Mouse (Mus musculus) limb, embryonic 14.5 days (tissue): Measurements from ENCODE around the gene Mthfsd. TPM values are rescaled to one million over a fixed set of nuclear protein-coding genes. Genes with fewer than 3 reads are reported as not detected.

Experiments used
- ATAC-seq: fragments of 200-750 bp; cut with Nextera tagmentation; 2 replicates; pipeline ENCODE4 v1.8.0; 2017; ENCODE audit warnings: low read depth, moderate number of reproducible peaks, moderate TSS enrichment; ENCODE audit not compliant: low FRiP score
- DNase-seq: peaks from one replicate; pipeline ENCODE4 v3.0.0-alpha.2; 2015; ENCODE audit warnings: low spot score
- H3K27ac ChIP-seq: fragments of 300-500 bp; sonication (generic); replicated peaks from 2 replicates; pipeline ENCODE4 v1.5.1; 2014; ENCODE audit warnings: low read depth, mild to moderate bottlenecking, low read length, moderate library complexity, mixed read lengths
- H3K27me3 ChIP-seq: fragments of 300-500 bp; sonication (generic); 2 replicates; pipeline ENCODE4 v1.6.1; 2014; ENCODE audit warnings: low read length, mixed read lengths; ENCODE audit not compliant: control insufficient read depth, insufficient read depth
- H3K36me3 ChIP-seq: fragments of 300-500 bp; sonication (generic); 2 replicates; pipeline ENCODE4 v1.6.1; 2014; ENCODE audit warnings: mild to moderate bottlenecking, low read length, moderate library complexity, mixed read lengths; ENCODE audit not compliant: control insufficient read depth, insufficient read depth
- H3K4me1 ChIP-seq: fragments of 300-500 bp; sonication (generic); 2 replicates; pipeline ENCODE4 v1.6.1; 2014; ENCODE audit warnings: antibody characterized with exemption, low read length, mixed read lengths; ENCODE audit not compliant: control insufficient read depth, insufficient read depth
- H3K4me2 ChIP-seq: fragments of 300-500 bp; sonication (generic); replicated peaks from 2 replicates; pipeline ENCODE4 v1.6.1; 2014; ENCODE audit warnings: low read depth, mild to moderate bottlenecking, low read length, moderate library complexity; ENCODE audit not compliant: severe bottlenecking
- H3K4me3 ChIP-seq: fragments of 300-500 bp; sonication (generic); replicated peaks from 2 replicates; pipeline ENCODE4 v1.5.1; 2014; ENCODE audit warnings: low read length
- H3K9ac ChIP-seq: fragments of 300-500 bp; sonication (generic); 2 replicates; pipeline ENCODE4 v1.6.1; 2014; ENCODE audit warnings: mild to moderate bottlenecking, low read depth, low read length, moderate library complexity; ENCODE audit not compliant: severe bottlenecking
- H3K9me3 ChIP-seq: fragments of 300-500 bp; sonication (generic); 2 replicates; pipeline ENCODE4 v1.6.1; 2016; ENCODE audit warnings: low read length; ENCODE audit not compliant: control insufficient read depth
- POLR2A ChIP-seq: fragments of 200-500 bp; IDR thresholded peaks from 2 replicates; pipeline ENCODE4 v1.8.0; 2012; ENCODE audit warnings: inconsistent platforms, mild to moderate bottlenecking, moderate library complexity, borderline replicate concordance; ENCODE audit not compliant: insufficient read depth, insufficient read length; ENCODE audit errors: extremely low read depth
- WGBS: fragments of 180-500 bp; shearing (Covaris S2); extraction: QIAGEN DNeasy Blood & Tissue Kit; methylation state at CpG from one replicate; pipeline ENCODE4 v1.1.7; 2014; 5-methylcytosine and 5-hydroxymethylcytosine counted together
- polyA plus RNA-seq, 2 experiments: library from polyadenylated mRNA; depleted of rRNA in 1 of 2; stranded (reverse) in 1 of 2; unstranded in 1 of 2; fragments of >200 nt; fragmentation: Nextera tagmentation in 1 of 2; extraction: Ambion mirVana in 1 of 2; gene quantifications; 2 replicates each; pipeline versions ENCODE4 v1.2.1 to v1.2.3; 2012 to 2014

The Mthfsd gene
- polyA plus RNA-seq, 2 experiments = 59.9 to 122 TPM

DNA sequence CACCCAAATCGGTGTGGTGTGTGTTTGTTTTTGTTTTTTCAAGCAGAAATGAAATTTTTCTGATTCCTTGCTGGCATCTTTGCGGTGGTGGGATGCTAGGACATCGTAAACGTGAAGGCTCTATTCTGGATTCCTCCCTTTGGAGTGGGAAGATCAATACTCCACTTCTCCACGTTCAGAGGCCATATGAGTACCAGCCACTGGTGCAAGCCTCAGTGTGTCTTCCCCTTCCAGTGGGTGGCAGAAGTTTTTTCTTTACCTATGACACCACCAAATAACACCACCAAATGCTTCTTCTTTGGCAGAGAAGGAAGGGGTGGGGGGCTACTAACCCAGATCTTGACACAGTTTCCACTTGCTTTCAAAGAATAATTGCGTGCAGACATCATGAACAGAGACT lies 18.0 kb upstream of the Mthfsd start:
- WGBS = 6% methylated on average over 6 of the region's 6 CpGs
- H3K4me3 ChIP-seq = peak overlapping the region; percentile 33; the same call in 1 of the 2 replicates
- H3K4me2 ChIP-seq = peak overlapping the region; percentile 57

DNA sequence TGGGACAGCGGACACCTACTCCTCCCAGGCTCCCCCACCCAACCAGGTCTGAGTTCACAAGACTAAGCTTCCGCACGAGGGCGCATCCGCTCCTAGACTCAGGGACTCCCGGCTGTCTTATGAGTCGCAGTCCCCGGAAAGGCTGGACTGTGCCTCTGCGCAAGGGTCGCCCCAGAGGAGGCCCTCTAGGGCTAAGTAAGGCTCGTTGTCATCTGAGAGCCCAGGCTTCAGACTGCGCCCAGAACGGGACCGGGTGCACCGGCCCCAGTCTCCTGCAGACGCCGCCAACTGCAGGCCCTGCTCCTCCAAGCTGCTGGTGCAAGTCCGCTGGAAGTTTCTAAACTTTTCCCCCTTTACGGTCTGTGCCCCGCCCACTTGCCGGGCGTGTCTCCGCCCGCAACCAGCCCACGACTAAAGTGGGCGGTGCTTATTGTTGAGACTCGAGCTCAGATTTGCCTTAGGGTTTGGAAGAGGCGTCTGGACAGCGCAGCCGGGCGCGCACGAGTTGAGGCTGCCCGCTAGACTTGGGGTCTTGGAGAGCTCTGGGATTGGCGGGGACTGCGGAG lies 17.2 kb upstream of the Mthfsd start:
- Histone ChIP-seq H3K9ac (no peak overlapping the region), H3K9me3 (no peaks in the 10 kb centered on the region), H3K4me3 (peak overlapping the region; percentile 33), H3K27ac (no peak overlapping the region), H3K36me3 (peaks cover 9% of the 10 kb centered on the region; the same call in 1 of the 2 replicates), H3K4me2 (peak overlapping the region; percentile 57), H3K4me1 (peaks cover 22% of the 10 kb centered on the region; the same call in 1 of the 2 replicates), H3K27me3 (peaks cover 97% of the 10 kb centered on the region)
- 0% methylated on average over 35 of the region's 36 CpGs for WGBS
- TF ChIP-seq POLR2A = no peak
- ATAC-seq (peak; percentile 84), DNase-seq (peak; percentile 84)

More for the DNA sequence above, 18.0 kb upstream of the Mthfsd start:
- no peak for TF ChIP-seq POLR2A
- Histone ChIP-seq H3K4me1 (peaks cover 22% of the 10 kb centered on the region; the same call in 1 of the 2 replicates), H3K9me3 (no peaks in the 10 kb centered on the region), H3K27ac (no peak overlapping the region), H3K36me3 (peaks cover 6% of the 10 kb centered on the region; the same call in 1 of the 2 replicates), H3K27me3 (peaks cover 97% of the 10 kb centered on the region), H3K9ac (no peak overlapping the region)
- DNase-seq (no peak), ATAC-seq (no peak)

DNA sequence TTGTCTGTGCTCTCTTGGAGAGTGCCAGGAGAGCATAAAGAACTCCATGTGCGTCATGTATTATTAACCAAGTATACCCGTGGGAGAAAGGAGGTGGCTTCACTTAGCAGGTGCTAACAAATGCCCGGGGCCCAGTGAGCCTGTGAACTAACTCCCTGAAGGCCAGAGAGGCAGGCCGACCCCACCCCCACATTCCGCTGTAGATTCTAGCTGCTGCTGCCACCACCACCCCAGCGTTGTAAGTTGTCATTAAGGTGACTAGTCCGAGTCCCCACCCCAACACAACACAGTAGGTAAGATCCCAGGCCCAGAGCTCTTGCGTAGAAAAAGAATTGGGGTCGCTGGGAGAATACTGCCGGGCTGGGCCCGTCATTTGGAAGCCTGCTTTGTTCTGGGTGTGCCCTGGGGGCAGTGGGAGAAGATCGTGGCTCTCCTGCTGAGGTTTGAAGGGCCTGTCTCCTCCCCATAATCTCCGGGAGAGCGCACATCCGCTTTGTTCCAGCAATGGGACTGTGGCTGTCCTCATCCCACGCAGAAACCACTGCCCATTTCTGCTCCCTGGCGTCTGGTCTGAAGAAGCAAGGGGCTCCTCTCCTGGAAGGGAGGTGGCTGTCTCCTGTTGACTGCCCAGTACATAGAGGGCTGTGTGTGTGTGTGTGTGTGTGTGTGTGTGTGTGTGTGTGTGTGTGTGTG lies 16.5 kb upstream of the Mthfsd start:
- Histone ChIP-seq H3K9me3 (no peaks in the 10 kb centered on the region), H3K27ac (no peak overlapping the region), H3K4me2 (peak overlapping the region; percentile 57), H3K4me1 (peaks cover 22% of the 10 kb centered on the region; the same call in 1 of the 2 replicates), H3K4me3 (peak overlapping the region; percentile 33; the same call in 1 of the 2 replicates), H3K36me3 (peaks cover 9% of the 10 kb centered on the region; the same call in 1 of the 2 replicates), H3K27me3 (peaks cover 97% of the 10 kb centered on the region), H3K9ac (no peak overlapping the region)
- 4% methylated on average over 17 of the region's 17 CpGs for WGBS
- TF ChIP-seq POLR2A = no peak
- ATAC-seq (no peak), DNase-seq (no peak)

DNA sequence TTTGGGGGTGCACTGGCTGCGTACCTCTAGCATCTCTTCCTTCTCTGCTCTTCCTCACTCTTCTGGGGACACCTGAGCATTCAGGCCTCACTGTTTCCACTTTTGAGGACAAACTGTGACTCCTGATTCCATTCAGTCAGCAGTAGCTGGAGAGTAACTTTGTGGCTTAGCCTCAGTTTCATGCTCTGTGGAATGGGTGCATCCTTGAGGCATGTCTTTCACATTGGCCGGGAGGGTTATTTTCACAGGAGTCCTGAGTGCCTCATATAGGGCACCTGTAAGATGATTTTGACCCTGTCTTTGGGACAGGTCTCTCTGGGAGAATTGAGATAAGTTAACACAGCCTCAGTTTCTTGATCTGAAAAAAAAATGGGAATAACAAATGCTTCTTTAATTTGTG lies 14.9 kb upstream of the Mthfsd start:
- Histone ChIP-seq H3K9me3 (no peaks in the 10 kb centered on the region), H3K4me3 (no peak overlapping the region), H3K4me1 (peaks cover 10% of the 10 kb centered on the region; the same call in 1 of the 2 replicates), H3K36me3 (peaks cover 9% of the 10 kb centered on the region; the same call in 1 of the 2 replicates), H3K4me2 (no peak overlapping the region), H3K27ac (no peak overlapping the region), H3K9ac (no peak overlapping the region), H3K27me3 (peaks cover 89% of the 10 kb centered on the region)
- TF ChIP-seq POLR2A = no peak
- DNase-seq (no peak), ATAC-seq (no peak)
- WGBS = 52% methylated on average over 2 of the region's 2 CpGs

DNA sequence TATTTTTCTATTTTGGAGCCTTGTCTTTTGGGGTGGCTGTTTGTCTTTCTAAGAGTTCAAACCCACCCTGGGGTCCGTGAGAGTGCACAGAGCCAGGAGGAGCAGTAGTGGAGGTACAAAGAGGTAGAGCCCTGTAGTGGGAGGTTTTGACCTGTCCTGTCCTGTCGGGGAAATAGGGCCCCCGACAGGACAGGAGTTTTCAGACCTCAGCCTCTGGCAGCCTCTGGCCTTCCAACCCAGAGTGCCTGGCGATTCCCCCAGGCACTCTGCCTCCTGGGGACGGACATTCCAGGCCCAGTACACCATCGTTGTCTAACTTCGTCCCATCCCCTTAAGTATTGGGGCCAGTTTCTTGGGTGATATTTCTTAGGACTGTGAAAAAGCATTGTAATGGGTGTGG lies 14.2 kb upstream of the Mthfsd start:
- peaks cover 88% of the 10 kb centered on the region for H3K27me3 ChIP-seq
- H3K27ac ChIP-seq = no peak overlapping the region
- H3K36me3 ChIP-seq = peaks cover 9% of the 10 kb centered on the region; the same call in 1 of the 2 replicates
- DNase-seq (no peak), ATAC-seq (no peak)
- no peak overlapping the region; the same call in 1 of the 2 replicates for H3K4me3 ChIP-seq
- H3K4me2 ChIP-seq = no peak overlapping the region
- TF ChIP-seq POLR2A = no peak
- WGBS = 30% methylated on average over 7 of the region's 7 CpGs
- H3K4me1 ChIP-seq = peaks cover 6% of the 10 kb centered on the region; the same call in 1 of the 2 replicates
- no peaks in the 10 kb centered on the region for H3K9me3 ChIP-seq
- no peak overlapping the region for H3K9ac ChIP-seq
